Mouse (Mus musculus) neural tube, embryonic 13.5 days (tissue): ENCODE results near the gene Elovl5. TPM values are rescaled to one million over a fixed set of nuclear protein-coding genes. Genes with fewer than 3 reads are reported as not detected.
"Not testable (repeated sequence)": the region's sequence is repeated elsewhere in the genome, so short reads cannot be mapped to it uniquely, and the experiment has no call there.

Experiments
- ATAC-seq: fragments of 200-750 bp; cut with Nextera tagmentation; 2 replicates; pipeline ENCODE4 v1.8.0; 2017; ENCODE audit warnings: low read depth, mild to moderate bottlenecking, moderate TSS enrichment, moderate library complexity
- H3K27ac ChIP-seq: fragments of 300-500 bp; sonication (generic); replicated peaks from 2 replicates; pipeline ENCODE4 v1.5.1; 2015; ENCODE audit warnings: moderate library complexity, mild to moderate bottlenecking, inconsistent platforms
- H3K27me3 ChIP-seq: fragments of 300-500 bp; sonication (generic); 2 replicates; pipeline ENCODE4 v1.6.1; 2015; ENCODE audit warnings: mild to moderate bottlenecking, inconsistent platforms
- H3K36me3 ChIP-seq: fragments of 300-500 bp; sonication (generic); 2 replicates; pipeline ENCODE4 v1.6.1; 2015; ENCODE audit warnings: mild to moderate bottlenecking, inconsistent platforms
- H3K4me1 ChIP-seq: fragments of 300-500 bp; sonication (generic); replicated peaks from 2 replicates; pipeline ENCODE4 v1.6.1; 2015; ENCODE audit warnings: inconsistent platforms
- H3K4me2 ChIP-seq: fragments of 300-500 bp; sonication (generic); 2 replicates; pipeline ENCODE4 v1.6.1; 2015; ENCODE audit warnings: inconsistent platforms, mild to moderate bottlenecking, moderate library complexity
- H3K4me3 ChIP-seq: fragments of 300-500 bp; sonication (generic); 2 replicates; pipeline ENCODE4 v1.5.1; 2015; ENCODE audit warnings: mild to moderate bottlenecking, inconsistent platforms
- H3K9ac ChIP-seq: fragments of 300-500 bp; sonication (generic); 2 replicates; pipeline ENCODE4 v1.6.1; 2015; ENCODE audit warnings: moderate library complexity, mild to moderate bottlenecking, inconsistent platforms
- H3K9me3 ChIP-seq: fragments of 300-500 bp; sonication (generic); 2 replicates; pipeline ENCODE4 v1.6.1; 2016; ENCODE audit warnings: inconsistent platforms
- WGBS: fragments of 180-500 bp; shearing (Covaris S2); methylation state at CpG from one replicate; pipeline ENCODE4 v1.1.7; 2015; 5-methylcytosine and 5-hydroxymethylcytosine counted together
- polyA plus RNA-seq: library from polyadenylated mRNA; unstranded; fragments of >200 nt; fragmentation: Nextera tagmentation; extraction: Ambion mirVana; gene quantifications from 2 replicates; pipeline ENCODE4 v1.2.1, GENCODE M21; 2015

Elovl5 gene
- polyA plus RNA-seq, 1 experiment from 2014 or later = 62.6 TPM

DNA sequence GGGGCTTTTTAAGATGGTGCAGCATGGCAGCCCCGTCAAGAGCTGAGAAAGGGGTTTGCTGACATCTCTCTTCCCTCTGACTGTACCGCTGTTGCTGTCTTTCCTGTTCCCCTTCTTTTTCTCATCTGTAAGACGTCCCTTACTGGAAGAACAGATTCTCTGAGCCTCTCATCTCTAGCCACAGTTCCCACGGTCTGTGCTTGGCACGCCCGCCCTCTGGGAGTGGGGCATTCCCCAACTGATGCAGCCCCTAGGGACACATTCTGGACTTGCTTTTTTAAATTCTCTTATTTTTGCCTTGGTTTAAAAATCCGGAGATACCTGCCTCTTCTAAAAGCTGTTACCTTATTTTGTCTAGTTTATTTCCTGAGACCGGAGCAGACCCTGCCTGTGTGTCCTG is 73.1 kb downstream of the Elovl5 start:
- Histone ChIP-seq H3K27me3 (no peaks in the 10 kb centered on the region), H3K4me2 (no peak overlapping the region), H3K9ac (no peak overlapping the region), H3K27ac (no peak overlapping the region), H3K9me3 (no peaks in the 10 kb centered on the region), H3K36me3 (no peaks in the 10 kb centered on the region), H3K4me3 (no peak overlapping the region), H3K4me1 (no peaks in the 10 kb centered on the region)
- 78% methylated on average over 8 of the region's 8 CpGs for WGBS
- ATAC-seq = no peak

DNA sequence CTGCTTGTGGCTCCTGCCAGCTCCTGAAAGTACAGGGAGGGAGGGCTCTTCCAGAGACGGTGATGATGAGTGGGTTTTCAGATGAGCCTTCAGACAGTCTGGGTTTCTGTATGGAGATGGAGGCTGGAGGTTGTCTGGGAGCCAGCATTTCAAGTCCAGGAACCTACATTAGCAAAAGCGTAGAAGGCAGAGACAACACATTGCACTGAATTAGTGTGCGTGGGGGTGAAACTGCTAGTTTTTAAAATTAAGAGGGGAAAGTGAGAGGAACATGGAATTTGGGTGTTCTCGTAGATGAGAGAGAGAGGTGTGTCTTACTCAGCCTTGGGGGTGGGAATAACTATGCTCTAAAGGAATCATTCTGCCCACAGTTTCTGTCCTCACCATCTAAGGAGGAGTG is 74.5 kb downstream of the Elovl5 start:
- H3K4me1 ChIP-seq = no peaks in the 10 kb centered on the region
- H3K9me3 ChIP-seq = no peaks in the 10 kb centered on the region
- no peak overlapping the region for H3K4me3 ChIP-seq
- ATAC-seq = no peak
- WGBS = 92% methylated on average over 4 of the region's 4 CpGs
- H3K36me3 ChIP-seq = no peaks in the 10 kb centered on the region
- no peak overlapping the region for H3K4me2 ChIP-seq
- no peaks in the 10 kb centered on the region for H3K27me3 ChIP-seq
- no peak overlapping the region for H3K27ac ChIP-seq
- no peak overlapping the region for H3K9ac ChIP-seq

DNA sequence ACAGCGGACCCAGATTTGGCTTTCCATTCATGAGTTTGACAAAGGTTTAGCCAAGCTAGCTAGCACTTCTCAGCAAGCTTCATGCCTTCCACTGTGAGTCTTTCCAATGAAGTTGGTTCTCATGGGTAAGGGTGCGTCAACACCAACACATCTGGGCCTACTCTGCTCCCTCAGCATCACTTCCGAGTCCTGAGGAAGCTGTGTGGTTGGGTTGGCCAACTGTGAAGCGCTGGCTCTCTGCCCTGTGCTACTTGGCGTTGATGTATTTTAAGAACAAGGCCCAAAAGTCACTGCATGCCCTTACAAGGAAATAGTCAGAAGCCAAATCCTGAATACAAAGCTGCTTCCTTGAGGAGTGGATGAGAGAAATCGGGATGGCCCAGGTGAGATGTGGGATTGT is 75.1 kb downstream of the Elovl5 start:
- WGBS = 93% methylated on average over 6 of the region's 6 CpGs
- H3K36me3 ChIP-seq = no peaks in the 10 kb centered on the region
- H3K27me3 ChIP-seq = no peaks in the 10 kb centered on the region
- H3K9ac ChIP-seq = no peak overlapping the region
- no peaks in the 10 kb centered on the region for H3K9me3 ChIP-seq
- H3K4me2 ChIP-seq = no peak overlapping the region
- no peak overlapping the region for H3K4me3 ChIP-seq
- ATAC-seq = no peak
- no peak overlapping the region for H3K27ac ChIP-seq
- no peaks in the 10 kb centered on the region for H3K4me1 ChIP-seq

DNA sequence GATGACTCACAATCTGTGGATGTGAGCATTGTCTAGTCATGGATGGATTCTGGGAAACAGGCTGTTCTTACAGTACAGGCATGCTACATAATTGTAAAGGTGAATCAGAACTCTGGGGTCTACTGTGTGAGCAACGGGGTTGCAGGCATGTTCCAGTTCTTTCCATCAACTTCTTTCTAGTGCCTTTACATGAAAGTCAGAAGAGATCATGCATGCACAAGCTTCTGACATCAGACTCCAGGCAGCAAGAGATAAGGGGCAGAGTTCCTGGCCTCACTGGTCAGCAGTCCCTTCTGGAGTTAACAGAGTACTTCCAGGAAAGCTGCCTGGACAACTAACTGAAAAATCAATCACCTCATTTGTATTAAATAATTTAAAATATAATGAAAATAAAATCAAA is 75.9 kb downstream of the Elovl5 start:
- no peak overlapping the region for H3K4me3 ChIP-seq
- no peaks in the 10 kb centered on the region for H3K4me1 ChIP-seq
- no peak for ATAC-seq
- no peak overlapping the region for H3K27ac ChIP-seq
- no peaks in the 10 kb centered on the region for H3K36me3 ChIP-seq
- H3K4me2 ChIP-seq = no peak overlapping the region
- no peak overlapping the region for H3K9ac ChIP-seq
- WGBS = 79% methylated on average over 1 of the region's 1 CpGs
- H3K9me3 ChIP-seq = no peaks in the 10 kb centered on the region
- no peaks in the 10 kb centered on the region for H3K27me3 ChIP-seq

GRCm38 (mm10) chr9:77993538-77994255 is 76.5 kb downstream of the Elovl5 start:
- not testable (repeated sequence) for H3K36me3 ChIP-seq, H3K9ac ChIP-seq, H3K9me3 ChIP-seq, H3K4me3 ChIP-seq, H3K27me3 ChIP-seq, H3K27ac ChIP-seq, H3K4me2 ChIP-seq, H3K4me1 ChIP-seq, ATAC-seq
- 93% methylated on average over 2 of the region's 2 CpGs for WGBS

DNA sequence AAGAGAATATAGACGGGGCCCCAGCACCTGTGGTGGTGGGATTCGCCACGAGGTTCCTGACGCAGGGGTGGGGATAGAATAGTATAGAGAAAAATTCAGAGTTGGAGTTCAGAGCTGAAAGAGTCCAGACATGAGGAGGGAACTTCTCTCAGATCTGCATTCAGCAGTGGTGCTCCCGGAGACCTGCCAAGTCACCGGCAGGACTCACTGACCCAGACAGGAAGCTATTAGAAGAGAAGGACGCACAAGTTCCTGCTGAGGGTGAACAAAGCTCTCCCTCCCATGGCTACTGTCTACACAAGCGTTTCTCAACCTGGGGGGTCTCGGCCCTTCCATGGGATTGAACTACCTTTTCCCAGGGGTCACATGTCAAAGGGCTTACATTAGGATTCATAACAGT is 78.1 kb downstream of the Elovl5 start:
- H3K9ac ChIP-seq = no peak overlapping the region
- WGBS = 80% methylated on average over 9 of the region's 9 CpGs
- H3K27ac ChIP-seq = no peak overlapping the region
- no peaks in the 10 kb centered on the region for H3K27me3 ChIP-seq
- H3K4me1 ChIP-seq = no peaks in the 10 kb centered on the region
- H3K4me3 ChIP-seq = no peak overlapping the region
- H3K4me2 ChIP-seq = no peak overlapping the region
- no peak for ATAC-seq
- H3K9me3 ChIP-seq = no peaks in the 10 kb centered on the region
- H3K36me3 ChIP-seq = no peaks in the 10 kb centered on the region

DNA sequence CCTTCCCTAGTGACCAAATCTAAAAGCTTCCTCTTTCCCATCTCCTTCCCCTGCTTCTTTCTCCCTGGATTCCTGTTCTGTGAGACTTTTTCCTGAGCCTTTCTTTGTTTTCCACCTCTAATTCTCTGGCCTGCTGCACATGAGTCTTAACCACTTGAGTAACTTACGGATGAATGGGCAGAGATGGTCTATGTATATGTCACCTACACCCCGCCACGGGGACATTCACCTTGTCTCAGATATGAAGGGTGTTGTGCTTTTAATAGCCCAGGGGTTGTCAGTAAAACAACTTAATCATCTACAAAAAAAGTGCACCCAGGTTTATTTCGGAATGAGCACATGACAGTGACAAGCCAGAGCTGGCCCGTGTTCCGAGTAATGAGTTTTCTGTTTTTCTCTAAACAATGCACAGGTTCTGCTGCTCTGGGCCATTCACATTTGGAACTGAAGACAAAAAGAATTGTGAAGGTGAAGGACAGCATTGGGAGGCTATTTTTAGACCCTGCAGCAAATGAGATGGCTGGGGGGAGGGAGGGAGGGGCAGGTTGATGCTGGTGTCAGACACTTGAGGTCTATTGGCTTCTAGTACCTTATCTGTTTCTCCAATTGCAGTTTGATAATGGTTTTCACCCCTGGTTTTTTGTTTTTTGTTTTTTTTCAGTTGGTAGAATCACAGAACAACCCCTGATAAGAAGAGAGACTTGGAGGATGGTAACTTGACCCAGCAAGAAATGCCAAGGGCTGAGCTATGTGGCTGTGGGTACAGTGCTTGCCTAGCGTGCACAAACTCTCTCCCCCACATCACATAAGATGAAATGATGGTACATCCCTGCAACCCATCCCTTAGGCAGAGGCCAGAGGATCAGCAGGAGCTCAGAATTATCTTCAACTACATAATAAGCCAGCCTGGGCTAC is 83.7 kb downstream of the Elovl5 start:
- H3K4me3 ChIP-seq = no peak overlapping the region
- H3K9me3 ChIP-seq = no peaks in the 10 kb centered on the region
- WGBS = 90% methylated on average over 7 of the region's 7 CpGs
- H3K36me3 ChIP-seq = no peaks in the 10 kb centered on the region
- H3K4me2 ChIP-seq = no peak overlapping the region
- no peak for ATAC-seq
- no peak overlapping the region for H3K27ac ChIP-seq
- H3K9ac ChIP-seq = no peak overlapping the region
- H3K27me3 ChIP-seq = no peaks in the 10 kb centered on the region
- H3K4me1 ChIP-seq = no peaks in the 10 kb centered on the region

DNA sequence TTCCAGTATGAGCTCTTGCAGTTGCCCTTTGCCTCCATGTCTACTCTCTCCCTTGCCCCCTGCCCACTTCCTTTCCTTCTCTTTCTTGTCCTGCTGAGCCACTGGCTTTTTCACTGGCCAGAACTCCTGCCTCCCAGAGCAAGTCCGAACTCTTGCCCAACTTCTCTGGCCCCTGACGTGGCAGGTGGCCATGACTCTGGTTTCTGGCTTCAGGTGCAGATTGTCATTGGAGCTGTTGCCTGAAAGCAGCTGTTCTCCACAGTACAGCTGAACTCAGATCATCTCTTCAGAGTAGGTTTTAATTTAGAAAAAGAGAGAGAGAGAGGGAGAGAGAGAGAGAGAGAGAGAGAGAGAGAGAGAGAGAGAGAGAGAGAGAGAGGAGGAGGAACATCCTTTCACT is 86.1 kb downstream of the Elovl5 start:
- H3K4me3 ChIP-seq = no peak overlapping the region
- H3K36me3 ChIP-seq = no peaks in the 10 kb centered on the region
- no peaks in the 10 kb centered on the region; the same call in 1 of the 2 replicates for H3K4me1 ChIP-seq
- WGBS = 79% methylated on average over 2 of the region's 2 CpGs
- H3K27ac ChIP-seq = no peak overlapping the region
- H3K4me2 ChIP-seq = no peak overlapping the region
- H3K27me3 ChIP-seq = no peaks in the 10 kb centered on the region
- ATAC-seq = no peak
- no peaks in the 10 kb centered on the region for H3K9me3 ChIP-seq
- H3K9ac ChIP-seq = no peak overlapping the region

GRCm38 (mm10) chr9:78005481-78005880 is 88.3 kb downstream of the Elovl5 start:
- no peaks in the 10 kb centered on the region for H3K9me3 ChIP-seq
- WGBS = 64% methylated on average over 3 of the region's 3 CpGs
- ATAC-seq = no peak

GRCm38 (mm10) chr9:78006209-78007001 is 89.2 kb downstream of the Elovl5 start:
- ATAC-seq = peak; percentile 87
- H3K9ac ChIP-seq = no peak overlapping the region
- no peaks in the 10 kb centered on the region for H3K36me3 ChIP-seq

More at GRCm38 (mm10) chr9:78005481-78005880, 88.3 kb downstream of the Elovl5 start:
- H3K27ac ChIP-seq = no peak overlapping the region
- H3K4me2 ChIP-seq = no peak overlapping the region
- no peak overlapping the region for H3K9ac ChIP-seq
- no peaks in the 10 kb centered on the region for H3K36me3 ChIP-seq
- no peaks in the 10 kb centered on the region; the same call in 1 of the 2 replicates for H3K4me1 ChIP-seq
- no peak overlapping the region for H3K4me3 ChIP-seq
- H3K27me3 ChIP-seq = no peaks in the 10 kb centered on the region

DNA sequence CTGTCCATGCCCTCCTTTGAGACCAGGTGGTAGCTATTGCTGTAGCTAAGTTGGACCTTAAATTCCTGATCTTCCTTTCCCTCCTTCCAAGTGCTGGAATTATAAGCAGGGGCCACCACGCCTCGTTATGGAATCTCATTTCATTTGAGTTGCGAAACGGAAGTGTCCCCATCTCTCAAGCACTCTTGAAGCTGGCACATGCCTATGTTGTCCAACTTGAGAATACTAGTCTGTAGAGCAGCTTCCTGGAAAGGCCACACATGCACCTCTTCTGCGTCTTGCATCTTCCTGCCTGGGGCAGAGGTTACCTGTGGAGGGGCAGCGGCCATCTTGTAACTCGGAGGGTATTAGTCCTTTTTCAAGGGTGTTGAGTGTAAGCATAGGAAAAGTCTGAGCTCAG is 92.2 kb downstream of the Elovl5 start:
- H3K27me3 ChIP-seq = no peaks in the 10 kb centered on the region
- ATAC-seq = no peak
- H3K4me3 ChIP-seq = no peak overlapping the region
- whole genome bisulfite sequencing = 92% methylated on average over 7 of the region's 7 CpGs
- no peak overlapping the region for H3K9ac ChIP-seq
- H3K27ac ChIP-seq = no peak overlapping the region
- H3K4me1 ChIP-seq = no peaks in the 10 kb centered on the region; the same call in 1 of the 2 replicates
- H3K4me2 ChIP-seq = no peak overlapping the region
- H3K36me3 ChIP-seq = no peaks in the 10 kb centered on the region
- no peaks in the 10 kb centered on the region for H3K9me3 ChIP-seq

More at GRCm38 (mm10) chr9:78006209-78007001, 89.2 kb downstream of the Elovl5 start:
- Histone ChIP-seq H3K27me3 (no peaks in the 10 kb centered on the region), H3K4me1 (no peaks in the 10 kb centered on the region; the same call in 1 of the 2 replicates), H3K4me2 (no peak overlapping the region), H3K27ac (no peak overlapping the region), H3K9me3 (no peaks in the 10 kb centered on the region), H3K4me3 (no peak overlapping the region)
- 60% methylated on average over 19 of the region's 19 CpGs for WGBS

DNA sequence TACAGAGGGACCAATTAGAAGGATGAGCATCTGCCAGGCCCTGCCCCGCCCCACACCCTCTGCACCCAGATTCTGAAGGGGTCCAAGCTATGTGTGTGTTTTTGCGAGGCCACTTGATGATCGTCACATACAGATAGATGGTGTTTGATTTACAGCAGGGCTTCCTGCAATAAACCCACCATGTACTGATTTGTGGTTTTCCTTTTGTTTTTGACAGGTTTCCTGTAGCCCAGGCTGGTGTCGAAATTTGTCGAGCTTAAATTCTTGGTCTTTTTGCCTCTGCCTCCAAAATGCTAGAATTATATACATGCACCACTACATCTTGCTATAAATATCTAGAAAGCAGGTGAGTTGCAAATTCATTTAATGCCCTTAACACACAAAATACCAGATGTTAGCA is 93.0 kb downstream of the Elovl5 start:
- no peak overlapping the region for H3K9ac ChIP-seq
- no peaks in the 10 kb centered on the region for H3K9me3 ChIP-seq
- no peak overlapping the region for H3K27ac ChIP-seq
- H3K36me3 ChIP-seq = no peaks in the 10 kb centered on the region
- no peaks in the 10 kb centered on the region for H3K27me3 ChIP-seq
- no peak overlapping the region for H3K4me3 ChIP-seq
- no peak overlapping the region for H3K4me2 ChIP-seq
- ATAC-seq = no peak
- WGBS = 78% methylated on average over 5 of the region's 5 CpGs
- no peaks in the 10 kb centered on the region; the same call in 1 of the 2 replicates for H3K4me1 ChIP-seq
